Mouse (Mus musculus): ENCODE measurements at regions not wholly inside any gene's neighbourhood (a gene's known extent, or its start where the extent isn't known, plus 50 kb on each side); places are given as distances from the start of the nearest gene placed in this dataset.

- TF ChIP-seq CTCF (conservative IDR thresholded peaks at IDR 0.05; ENCODE audit: low read length) (no peak), NANOG (IDR thresholded peaks at IDR 0.05; ENCODE audit: borderline replicate concordance, low read length) (no peak)
Observed at GRCm38 (mm10) chr10:3647811-3648731, 92.1 kb upstream of the Plekhg1 start.
